ENCODE assay signal across 19 mouse cellular contexts in the genomic region with DNA sequence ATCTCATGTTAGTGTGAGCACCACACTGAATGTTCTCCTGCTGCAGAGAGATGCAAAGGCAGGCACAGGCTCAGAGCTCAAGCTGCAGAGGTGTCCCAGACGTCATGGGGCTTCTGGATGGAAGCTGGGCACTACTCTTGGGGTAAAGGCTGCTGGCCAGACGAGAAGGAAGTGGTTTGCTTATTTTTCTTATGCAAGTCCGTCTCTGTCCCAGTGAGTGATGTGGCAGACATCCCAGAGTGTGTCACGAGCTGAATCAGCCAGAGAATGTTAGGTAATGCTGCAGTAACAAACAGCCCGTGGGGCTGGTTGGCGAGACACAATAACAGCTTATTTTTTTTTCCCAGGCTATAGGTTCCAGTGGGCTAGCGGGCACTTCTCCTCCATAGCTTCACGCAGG.
DNase-seq lines count a peak whose midpoint lies in the region; ATAC-seq and TF ChIP-seq lines count a peak whose summit lies in the region.
"Had no signal": no experiment of that assay in that cellular context is flagged by ENCODE, and none has a peak within 500 bp of the region (broad histone marks: within the 10 kb centered on the region; RNA-seq: fewer than 3 reads in every experiment).

No protein-coding gene starts in this region.

- peak; percentile 44 for ATAC-seq in megakaryocyte, adult 5-6 weeks (ENCODE audit: poor library complexity, severe bottlenecking)
- ATAC-seq: CD4-positive, CD25-positive, alpha-beta regulatory T cell, adult 4 months; forebrain, embryonic 15.5 days; hindbrain, embryonic 16.5 days; liver, embryonic 12.5 days had no signal

- peak; percentile 64 for DNase-seq in layer of hippocampus, adult 11-12 months (ENCODE audit: low spot score)
- DNase-seq in layer of hippocampus, postnatal 36 days, result no peak
- peak; percentile 92 for DNase-seq in fibroblast of lung, adult 2 months (ENCODE audit: low read depth)
- no peak for DNase-seq in frontal cortex, postnatal 25 days (ENCODE audit: low spot score in 2 of 2)
- DNase-seq in thymus, postnatal 10 days (ENCODE audit: low spot score in 2 of 2), result no peak
- DNase-seq: cerebellum, postnatal 14 days; heart, postnatal 4 days; kidney, adult 2 months; kidney, postnatal 36 days; midbrain, embryonic 14.5 days; right cerebral cortex, adult 18-20 months had no signal

- H3K4me3 ChIP-seq in C2C12 (ENCODE audit: insufficient read depth, poor library complexity, severe bottlenecking), result no peak overlapping the region
- H3K4me3 ChIP-seq: forebrain, embryonic 15.5 days; heart, embryonic 13.5 days; left cerebral cortex, adult 2 months; liver, embryonic 12.5 days had no signal

- no peak overlapping the region for H3ac ChIP-seq in C2C12 (ENCODE audit: control insufficient read depth, insufficient read length, low read depth)

- no peaks in the 10 kb centered on the region for H3K36me3 ChIP-seq in C2C12 (ENCODE audit: control insufficient read depth, insufficient read depth)
- H3K36me3 ChIP-seq: forebrain, embryonic 15.5 days; heart, embryonic 13.5 days; liver, embryonic 12.5 days had no signal

- no peaks in the 10 kb centered on the region for H3K27me3 ChIP-seq in C2C12 (ENCODE audit: control insufficient read depth, insufficient read depth, insufficient read length)
- H3K27me3 ChIP-seq: forebrain, embryonic 15.5 days; heart, embryonic 13.5 days had no signal

- no peak for TF ChIP-seq CTCF in C2C12 (IDR thresholded peaks at IDR 0.05; ENCODE audit: control insufficient read depth, insufficient read depth, insufficient read length)

- H3K79me2 ChIP-seq in C2C12 (ENCODE audit: control insufficient read depth, insufficient read depth), result no peaks in the 10 kb centered on the region

- H3K79me3 ChIP-seq in C2C12 (ENCODE audit: low read depth), result no peaks in the 10 kb centered on the region

TF ChIP-seq in C2C12, 6 proteins besides CTCF, POLR2A, EP300 and RAD21:
- TF ChIP-seq FOSL1 (IDR thresholded peaks at IDR 0.05; ENCODE audit: insufficient read depth, low read length, poor library complexity, severe bottlenecking) (no peak), MYOG (IDR thresholded peaks at IDR 0.05; ENCODE audit: control insufficient read depth, extremely low read depth, insufficient read length) (no peak), USF1 (IDR thresholded peaks at IDR 0.05; ENCODE audit: low read depth) (peak; percentile 38), CEBPB (IDR thresholded peaks at IDR 0.05; ENCODE audit: low read depth) (peak; percentile 50), MYOD1 (IDR thresholded peaks at IDR 0.05; ENCODE audit: control insufficient read depth, insufficient read length, low read depth) (peak; percentile 8), MAX (IDR thresholded peaks at IDR 0.05) (no peak)

Comparison
In these comparisons a context has a peak if more than half of its experiments do, and no peak if none do; other contexts are left out.
1. DNase-seq: peak in layer of hippocampus, adult 11-12 months (single experiment) and fibroblast of lung, adult 2 months (single experiment); none in layer of hippocampus, postnatal 36 days (0 of 2), frontal cortex, postnatal 25 days (0 of 2) and thymus, postnatal 10 days (0 of 2).